Mouse (Mus musculus): ENCODE data around the gene Rgn. TPM values are rescaled to one million over a fixed set of nuclear protein-coding genes. Genes with fewer than 3 reads are reported as not detected.

The Rgn gene
- polyA plus RNA-seq, 1 experiment = 0.06 TPM

DNA sequence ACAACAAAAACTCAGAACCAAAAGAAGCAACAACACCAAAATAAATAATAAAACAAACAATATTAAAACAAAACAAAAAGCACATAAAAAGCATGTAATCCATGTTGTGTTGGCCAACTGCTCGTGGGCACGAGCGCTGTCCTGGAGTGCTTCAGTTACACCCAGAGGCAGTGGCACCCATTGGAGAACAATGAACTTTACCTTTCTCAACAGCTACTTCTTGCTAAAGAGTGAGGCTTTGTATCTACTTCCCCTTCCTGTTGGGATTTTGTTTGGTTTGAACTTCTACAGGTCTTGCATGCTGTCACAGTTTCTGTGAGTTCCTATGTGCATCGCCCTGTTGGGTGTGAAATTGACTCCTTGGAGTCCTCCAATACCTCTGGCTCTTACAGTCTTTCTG, 58.9 kb downstream of the Rgn start:
- no peaks in the 10 kb centered on the region for H3K27me3 ChIP-seq (ENCODE audit: control insufficient read depth, insufficient read depth, low read length)
- H3K4me1 ChIP-seq (ENCODE audit: control insufficient read depth, insufficient read depth, low read length) = no peaks in the 10 kb centered on the region
- no peak overlapping the region for H3K27ac ChIP-seq (ENCODE audit: control insufficient read depth, insufficient read depth, low read depth, low read length)

More for the DNA sequence above, 58.9 kb downstream of the Rgn start:
- H3K4me3 ChIP-seq (ENCODE audit: control insufficient read depth, low read depth, low read length) = no peak overlapping the region
- H3K36me3 ChIP-seq (ENCODE audit: control insufficient read depth, insufficient read depth, low read length) = no peaks in the 10 kb centered on the region
- TF ChIP-seq CTCF (IDR thresholded peaks at IDR 0.05; ENCODE audit: control insufficient read depth, insufficient read depth, insufficient replicate concordance, low read depth, low read length) = no peak
- TF ChIP-seq POLR2A (IDR thresholded peaks at IDR 0.05; ENCODE audit: control insufficient read depth, low read depth, low read length) = no peak

Other genes with a start within 250 kb of the Rgn start
- gene Rp2, start 185.3 kb upstream of the Rgn start, polyA plus RNA-seq (2012; rRNA removed) = 26.2 and 31.5 TPM in 2 replicates
- gene Jade3, start 124.1 kb upstream of the Rgn start, polyA plus RNA-seq (2012; rRNA removed) = 2.7 and 4.0 TPM in 2 replicates
- gene Rbm10, start 67.7 kb downstream of the Rgn start, polyA plus RNA-seq (2012; rRNA removed) = 9.2 and 11.8 TPM in 2 replicates
- gene Ndufb11, start 67.8 kb downstream of the Rgn start, polyA plus RNA-seq (2012; rRNA removed) = 18.3 and 23.6 TPM in 2 replicates
- gene Uba1, start 108.5 kb downstream of the Rgn start, polyA plus RNA-seq (2012; rRNA removed) = 122 and 144 TPM in 2 replicates
- gene Cdk16, start 138.2 kb downstream of the Rgn start, polyA plus RNA-seq (2012; rRNA removed) = 135 and 145 TPM in 2 replicates
- gene Usp11, start 154.1 kb downstream of the Rgn start, polyA plus RNA-seq (2012; rRNA removed) = 4.9 and 5.6 TPM in 2 replicates
- gene Araf, start 248.0 kb downstream of the Rgn start, polyA plus RNA-seq (2012; rRNA removed) = 25.5 and 29.4 TPM in 2 replicates